Mouse (Mus musculus) embryo, embryonic 11 days (tissue): ENCODE measurements around the gene Bax.
"Not testable (repeated sequence)": the region's sequence is repeated elsewhere in the genome, so short reads cannot be mapped to it uniquely, and the experiment has no call there.

ENCODE experiments used
- DNase-seq: peaks from one replicate; pipeline ENCODE4 v3.0.0-alpha.2; 2015

Bax gene

GRCm38 (mm10) chr7:45480310-45480709 lies 13.6 kb upstream of the Bax start:
- not testable (repeated sequence) for DNase-seq

- no peak for DNase-seq
Observed at GRCm38 (mm10) chr7:45478774-45479173, 12.1 kb upstream of the Bax start.

- DNase-seq = peak; percentile 78
Observed at GRCm38 (mm10) chr7:45477003-45477402, 10.3 kb upstream of the Bax start.

GRCm38 (mm10) chr7:45476453-45476852 lies 9.8 kb upstream of the Bax start:
- DNase-seq = no peak

- no peak for DNase-seq
Observed at GRCm38 (mm10) chr7:45475291-45475969, 8.7 kb upstream of the Bax start.

GRCm38 (mm10) chr7:45470869-45471268 lies 4.2 kb upstream of the Bax start:
- DNase-seq = peak; percentile 86

GRCm38 (mm10) chr7:45467090-45467670 lies 482 bp upstream of the Bax start:
- no peak for DNase-seq

GRCm38 (mm10) chr7:45465549-45465948 lies 1.1 kb downstream of the Bax start:
- DNase-seq = no peak

GRCm38 (mm10) chr7:45465112-45465511 lies 1.6 kb downstream of the Bax start:
- DNase-seq = no peak

- DNase-seq = no peak
Observed at GRCm38 (mm10) chr7:45463987-45464778, 2.5 kb downstream of the Bax start.

- not testable (repeated sequence) for DNase-seq
Observed at GRCm38 (mm10) chr7:45462868-45463267, 3.8 kb downstream of the Bax start.

- DNase-seq = no peak
Observed at GRCm38 (mm10) chr7:45462325-45462724, 4.4 kb downstream of the Bax start.

GRCm38 (mm10) chr7:45461781-45462180 lies 4.9 kb downstream of the Bax start:
- no peak for DNase-seq

- DNase-seq = peak; percentile 42
Observed at GRCm38 (mm10) chr7:45461326-45461725, 5.4 kb downstream of the Bax start.

- peak; percentile 68 for DNase-seq
Observed at GRCm38 (mm10) chr7:45460860-45461314, 5.8 kb downstream of the Bax start.

- DNase-seq = no peak
Observed at GRCm38 (mm10) chr7:45460377-45460776, 6.3 kb downstream of the Bax start.

- peak; percentile 99 for DNase-seq
Observed at GRCm38 (mm10) chr7:45459564-45460140, 7.0 kb downstream of the Bax start, which contains the start of gene Ftl1. TSS of gene Ftl1 (minus strand) at chr7:45459884.

GRCm38 (mm10) chr7:45458748-45459563 lies 7.7 kb downstream of the Bax start:
- DNase-seq = peak; percentile 90

GRCm38 (mm10) chr7:45457204-45458060 lies 9.3 kb downstream of the Bax start:
- no peak for DNase-seq

- DNase-seq = no peak
Observed at GRCm38 (mm10) chr7:45456721-45457203, 9.9 kb downstream of the Bax start.
